Mouse (Mus musculus): ENCODE data around the gene Zfp691. TPM values are rescaled to one million over a fixed set of nuclear protein-coding genes. Genes with fewer than 3 reads are reported as not detected.

Zfp691 gene
- polyA plus RNA-seq, 1 experiment from 2014 or later: 3.4 TPM

DNA sequence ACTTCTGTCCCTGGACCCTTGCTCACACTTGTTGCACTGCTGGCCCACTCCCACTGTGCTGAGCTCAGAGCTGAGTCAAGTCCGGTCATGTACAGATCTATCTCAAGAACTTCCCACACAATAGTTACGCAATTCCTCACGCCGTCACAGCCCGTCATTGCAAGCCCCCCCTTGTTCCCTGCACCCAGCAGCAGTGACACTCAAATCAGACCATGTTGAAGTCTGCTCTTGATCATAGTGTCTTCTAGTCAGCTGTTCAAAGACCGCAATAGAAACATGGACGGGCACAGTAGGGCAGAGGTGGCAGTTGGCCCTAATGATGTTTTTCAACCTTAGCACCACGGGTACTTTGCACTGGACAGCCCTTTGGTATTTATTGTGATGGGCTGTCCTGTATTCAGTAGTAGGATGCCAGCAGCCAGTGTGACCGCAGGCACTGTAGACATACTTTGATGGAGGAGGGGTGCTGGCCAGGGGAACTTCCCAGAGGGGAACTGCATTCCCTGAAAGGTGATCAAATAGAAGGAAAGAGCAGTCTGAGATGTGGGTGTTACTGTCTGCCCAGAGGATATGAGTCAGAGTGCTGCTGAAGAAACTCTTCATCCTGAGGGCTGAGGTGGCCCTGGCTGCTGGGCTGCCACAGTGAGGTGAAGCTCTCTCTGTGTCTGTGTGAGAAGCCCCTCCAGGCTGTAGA, 48.3 kb downstream of the Zfp691 start:
- Histone ChIP-seq H3K9ac (ENCODE audit: low read depth, low read length) (no peak overlapping the region), H3K27me3 (replicated peaks; ENCODE audit: control insufficient read depth, insufficient read depth, low read length) (no peaks in the 10 kb centered on the region), H3K9me3 (ENCODE audit: control insufficient read depth) (no peaks in the 10 kb centered on the region), H3K36me3 (ENCODE audit: control insufficient read depth, insufficient read depth) (peaks cover 36% of the 10 kb centered on the region; the same call in 1 of the 2 replicates), H3K4me3 (ENCODE audit: low read depth, low read length) (no peak overlapping the region), H3K4me1 (replicated peaks; ENCODE audit: control insufficient read depth, insufficient read depth, low read length) (0 out of 2 replicates have a peak, but pooled peaks cover 2% of the 10 kb centered on the region), H3K27ac (ENCODE audit: low read depth, low read length) (no peak overlapping the region), H3K4me2 (replicated peaks; ENCODE audit: low read depth) (no peak overlapping the region)
- TF ChIP-seq CTCF (IDR thresholded peaks at IDR 0.05; ENCODE audit: low read depth): no peak
- WGBS: 64% methylated on average over 9 of the region's 9 CpGs
- ATAC-seq: no peak

- Histone ChIP-seq H3K36me3 (ENCODE audit: control insufficient read depth, insufficient read depth) (peaks cover 37% of the 10 kb centered on the region; the same call in 1 of the 2 replicates), H3K4me1 (replicated peaks; ENCODE audit: control insufficient read depth, insufficient read depth, low read length) (0 out of 2 replicates have a peak, but pooled peaks cover 2% of the 10 kb centered on the region), H3K9ac (ENCODE audit: low read depth, low read length) (no peak overlapping the region), H3K27ac (ENCODE audit: low read depth, low read length) (peak overlapping the region; percentile 16; the same call in 1 of the 2 replicates), H3K9me3 (ENCODE audit: control insufficient read depth) (no peaks in the 10 kb centered on the region), H3K27me3 (replicated peaks; ENCODE audit: control insufficient read depth, insufficient read depth, low read length) (no peaks in the 10 kb centered on the region), H3K4me3 (ENCODE audit: low read depth, low read length) (no peak overlapping the region), H3K4me2 (replicated peaks; ENCODE audit: low read depth) (no peak overlapping the region)
- peak; percentile 19; the same call in 1 of the 2 replicates for ATAC-seq
- peak; percentile 13; the same call in 1 of the 2 replicates for TF ChIP-seq CTCF (IDR thresholded peaks at IDR 0.05; ENCODE audit: low read depth)
- WGBS: 59% methylated on average over 2 of the region's 2 CpGs
Measured at GRCm38 (mm10) chr4:119124771-119125273, 49.2 kb downstream of the Zfp691 start.

DNA sequence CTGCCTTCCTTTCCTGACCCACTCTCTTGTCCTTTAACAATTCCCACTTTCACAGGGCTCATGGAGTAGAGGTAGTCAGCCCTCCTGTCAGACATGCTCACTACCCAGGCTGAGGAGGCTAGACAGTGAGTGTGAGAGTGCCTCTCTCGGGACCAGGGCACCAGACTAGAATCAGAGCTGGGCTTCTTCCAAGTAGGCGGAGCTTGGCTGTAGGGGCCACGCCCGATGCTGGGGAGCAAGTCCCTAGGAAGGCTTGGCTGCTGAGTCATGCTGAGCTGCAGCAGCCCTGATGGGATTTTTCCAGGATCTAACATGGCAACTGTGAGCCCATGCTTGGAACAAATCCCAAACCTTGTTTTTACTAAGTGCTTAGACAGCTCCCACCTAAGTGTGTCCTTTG, 52.7 kb downstream of the Zfp691 start:
- 18% methylated on average over 4 of the region's 4 CpGs for WGBS
- H3K4me2 ChIP-seq (replicated peaks; ENCODE audit: low read depth): no peak overlapping the region
- H3K9ac ChIP-seq (ENCODE audit: low read depth, low read length): no peak overlapping the region
- no peak overlapping the region for H3K27ac ChIP-seq (ENCODE audit: low read depth, low read length)
- TF ChIP-seq CTCF (IDR thresholded peaks at IDR 0.05; ENCODE audit: low read depth): no peak
- H3K9me3 ChIP-seq (ENCODE audit: control insufficient read depth): no peaks in the 10 kb centered on the region
- peak; percentile 58 for ATAC-seq
- H3K4me1 ChIP-seq (replicated peaks; ENCODE audit: control insufficient read depth, insufficient read depth, low read length): 0 out of 2 replicates have a peak, but pooled peaks cover 2% of the 10 kb centered on the region
- H3K4me3 ChIP-seq (ENCODE audit: low read depth, low read length): no peak overlapping the region
- H3K36me3 ChIP-seq (ENCODE audit: control insufficient read depth, insufficient read depth): peaks cover 29% of the 10 kb centered on the region; the same call in 1 of the 2 replicates
- H3K27me3 ChIP-seq (replicated peaks; ENCODE audit: control insufficient read depth, insufficient read depth, low read length): no peaks in the 10 kb centered on the region

DNA sequence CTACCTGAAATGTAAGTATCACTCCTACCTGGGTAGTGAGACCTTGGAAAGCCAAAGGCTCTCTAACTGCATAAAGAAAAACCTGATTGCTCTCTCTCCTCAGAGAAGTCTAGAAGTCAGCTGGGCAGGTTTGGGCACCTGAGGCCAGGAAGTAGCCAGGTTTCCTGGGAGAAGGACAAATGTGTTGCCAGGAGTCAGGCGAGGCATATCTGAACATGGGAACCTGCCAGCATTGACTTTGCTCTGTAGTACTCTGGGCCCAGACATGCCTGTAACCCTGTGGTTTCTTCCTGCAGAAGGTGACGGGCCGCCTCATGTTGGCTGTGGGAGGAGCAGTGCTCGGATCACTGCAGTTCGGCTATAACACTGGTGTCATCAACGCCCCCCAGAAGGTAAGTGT, 53.9 kb downstream of the Zfp691 start:
- peaks cover 29% of the 10 kb centered on the region; the same call in 1 of the 2 replicates for H3K36me3 ChIP-seq (ENCODE audit: control insufficient read depth, insufficient read depth)
- no peak overlapping the region for H3K4me3 ChIP-seq (ENCODE audit: low read depth, low read length)
- H3K4me1 ChIP-seq (replicated peaks; ENCODE audit: control insufficient read depth, insufficient read depth, low read length): 0 out of 2 replicates have a peak, but pooled peaks cover 6% of the 10 kb centered on the region
- 80% methylated on average over 6 of the region's 6 CpGs for WGBS
- H3K27me3 ChIP-seq (replicated peaks; ENCODE audit: control insufficient read depth, insufficient read depth, low read length): no peaks in the 10 kb centered on the region
- H3K4me2 ChIP-seq (replicated peaks; ENCODE audit: low read depth): no peak overlapping the region
- H3K9me3 ChIP-seq (ENCODE audit: control insufficient read depth): no peaks in the 10 kb centered on the region
- H3K9ac ChIP-seq (ENCODE audit: low read depth, low read length): no peak overlapping the region
- no peak overlapping the region for H3K27ac ChIP-seq (ENCODE audit: low read depth, low read length)
- no peak for TF ChIP-seq CTCF (IDR thresholded peaks at IDR 0.05; ENCODE audit: low read depth)
- ATAC-seq: no peak

MicroRNAs within 50 kb of the gene (microRNA counts, 519-probe panel; counts per million panel counts)
- microRNA mmu-miR-1957: 2,375 counts per million, percentile 20 among the panel's probes with 10 or more counts

Small RNAs within 50 kb of the gene (microRNA-seq; reads per million reads assigned to microRNA genes)
- not detected for gene Mir1957a

Other genes with a start within 250 kb of the Zfp691 start
- not detected in 2 replicates for gene Olfr1328, start 235.6 kb downstream of the Zfp691 start, polyA plus RNA-seq (2015; fragmentation: Nextera tagmentation; extraction: Ambion mirVana)
- gene Lao1, start 212.6 kb downstream of the Zfp691 start, polyA plus RNA-seq (2015; fragmentation: Nextera tagmentation; extraction: Ambion mirVana): 0.08 and 0.13 TPM in 2 replicates
- 18.1 and 19.0 TPM in 2 replicates for gene Slc2a1, start 65.5 kb downstream of the Zfp691 start, polyA plus RNA-seq (2015; fragmentation: Nextera tagmentation; extraction: Ambion mirVana)
- 0.05 and 0.18 TPM in 2 replicates for gene Ermap, start 15.8 kb upstream of the Zfp691 start, polyA plus RNA-seq (2015; fragmentation: Nextera tagmentation; extraction: Ambion mirVana)
- gene Svbp, start 21.1 kb upstream of the Zfp691 start, polyA plus RNA-seq (2015; fragmentation: Nextera tagmentation; extraction: Ambion mirVana): 88.1 and 91.6 TPM in 2 replicates
- gene Tmem269, start 44.0 kb upstream of the Zfp691 start, polyA plus RNA-seq (2015; fragmentation: Nextera tagmentation; extraction: Ambion mirVana): 0.10 and 0.12 TPM in 2 replicates
- 15.0 and 15.1 TPM in 2 replicates for gene AU022252, start 58.5 kb upstream of the Zfp691 start, polyA plus RNA-seq (2015; fragmentation: Nextera tagmentation; extraction: Ambion mirVana)
- 12.2 and 13.0 TPM in 2 replicates for gene P3h1, start 58.7 kb upstream of the Zfp691 start, polyA plus RNA-seq (2015; fragmentation: Nextera tagmentation; extraction: Ambion mirVana)
- 12.8 and 13.5 TPM in 2 replicates for gene Cldn19, start 81.2 kb upstream of the Zfp691 start, polyA plus RNA-seq (2015; fragmentation: Nextera tagmentation; extraction: Ambion mirVana)
- 530 and 553 TPM in 2 replicates for gene Ybx1, start 120.4 kb upstream of the Zfp691 start, polyA plus RNA-seq (2015; fragmentation: Nextera tagmentation; extraction: Ambion mirVana)
- gene Ppih, start 146.4 kb upstream of the Zfp691 start, polyA plus RNA-seq (2015; fragmentation: Nextera tagmentation; extraction: Ambion mirVana): 40.9 and 47.9 TPM in 2 replicates
- 0.64 and 1.3 TPM in 2 replicates for gene Ccdc30, start 241.3 kb upstream of the Zfp691 start, polyA plus RNA-seq (2015; fragmentation: Nextera tagmentation; extraction: Ambion mirVana)
- gene Ppcs, start 248.2 kb upstream of the Zfp691 start, polyA plus RNA-seq (2015; fragmentation: Nextera tagmentation; extraction: Ambion mirVana): 83.9 and 92.5 TPM in 2 replicates
- 0.52 and 0.59 TPM in 2 replicates for gene Zmynd12, start 248.6 kb upstream of the Zfp691 start, polyA plus RNA-seq (2015; fragmentation: Nextera tagmentation; extraction: Ambion mirVana)

Measured in intestine, postnatal 0 days (tissue).